Mouse (Mus musculus) c-Kit-positive CD71-positive TER-119-positive erythroid progenitor cells, embryonic 14.5 days (primary cell): ENCODE data around the gene Rbm15.

Experiments
- DNase-seq: peaks from one replicate; pipeline ENCODE4 v3.0.0-alpha.2; 2013; ENCODE audit warnings: low spot score

The Rbm15 gene

DNA sequence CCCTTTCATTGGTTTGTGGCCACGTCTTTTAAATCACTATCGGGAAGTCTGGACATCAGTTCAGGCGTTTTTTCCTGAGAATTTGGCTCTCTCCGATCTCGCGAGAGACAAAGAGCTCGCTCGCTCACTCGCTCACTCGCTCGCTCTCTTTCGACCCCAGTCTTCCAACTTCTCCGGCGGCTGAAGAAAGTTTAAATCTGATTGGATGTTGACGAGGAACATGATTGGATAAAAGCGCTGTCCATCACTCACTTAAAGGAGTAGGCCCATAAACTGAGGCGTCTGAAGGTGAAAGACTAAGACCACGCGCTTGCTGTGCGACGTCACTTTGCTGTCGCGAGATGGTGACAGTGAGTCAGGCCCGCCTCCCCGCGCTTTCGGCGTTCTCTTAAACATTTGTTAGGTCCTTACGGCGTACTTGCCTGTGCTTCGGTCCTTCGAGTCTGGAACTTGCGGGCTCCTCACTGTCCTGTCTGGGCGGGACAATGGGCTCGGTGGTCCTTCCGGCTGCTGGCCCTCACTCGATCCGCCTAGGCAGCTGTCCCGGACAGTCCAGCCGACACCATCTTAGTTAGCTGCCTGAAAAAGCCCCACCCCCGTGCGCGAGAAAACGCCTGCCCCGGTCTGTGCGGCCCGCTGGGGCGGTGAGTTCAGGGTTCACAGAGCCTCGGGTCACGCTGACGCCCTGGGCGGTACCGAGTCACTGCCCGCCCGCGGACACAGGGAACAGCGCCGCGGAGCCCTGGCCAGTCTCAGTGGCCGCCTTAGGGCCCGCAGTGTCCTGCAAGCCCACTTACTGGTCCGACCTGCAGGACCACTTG is at the start of gene Rbm15:
Rbm15 (minus strand) TSS at position 293 of the 821 bp plus-strand sequence.
- peak; percentile 99 for DNase-seq

DNA sequence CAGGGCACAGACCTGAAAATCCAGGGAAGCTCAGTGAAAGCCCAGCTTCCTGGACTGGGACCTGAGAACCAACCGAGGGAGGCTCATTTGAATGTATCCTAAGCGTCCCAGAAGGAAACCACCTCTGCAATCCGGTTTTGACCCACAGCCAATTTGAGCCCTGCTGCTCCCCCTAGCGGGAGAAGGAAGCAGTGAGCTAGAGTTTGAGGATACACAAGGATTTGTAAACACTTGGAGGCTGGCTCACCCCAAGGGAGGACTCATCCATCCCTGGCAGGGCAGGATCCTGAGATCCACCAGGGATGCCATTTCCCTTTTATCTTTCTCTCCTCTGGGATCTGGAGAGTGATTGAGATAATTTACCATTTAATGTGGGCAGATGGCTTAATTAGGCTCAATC is 45.9 kb upstream of the Rbm15 start:
- DNase-seq: peak; percentile 47

DNA sequence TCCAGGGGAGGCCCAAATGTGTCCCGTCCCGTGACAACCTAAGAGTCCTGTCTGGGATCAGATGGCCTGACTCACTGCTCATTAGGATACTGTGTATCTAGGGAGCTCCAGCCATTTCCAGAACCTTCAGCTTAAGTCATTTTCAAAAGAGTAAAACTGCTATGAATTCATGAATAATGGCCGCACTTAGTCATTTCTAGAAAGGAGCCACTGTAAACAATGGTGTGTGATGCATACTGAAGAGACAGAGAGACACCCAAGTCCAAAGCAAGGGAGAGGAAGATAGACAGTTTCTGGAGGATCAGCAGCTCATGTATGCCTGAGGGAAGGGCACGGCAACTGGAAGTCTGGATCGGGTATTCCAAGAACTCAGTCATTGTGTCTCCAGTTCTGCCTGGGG is 45.2 kb upstream of the Rbm15 start:
- no peak for DNase-seq

DNA sequence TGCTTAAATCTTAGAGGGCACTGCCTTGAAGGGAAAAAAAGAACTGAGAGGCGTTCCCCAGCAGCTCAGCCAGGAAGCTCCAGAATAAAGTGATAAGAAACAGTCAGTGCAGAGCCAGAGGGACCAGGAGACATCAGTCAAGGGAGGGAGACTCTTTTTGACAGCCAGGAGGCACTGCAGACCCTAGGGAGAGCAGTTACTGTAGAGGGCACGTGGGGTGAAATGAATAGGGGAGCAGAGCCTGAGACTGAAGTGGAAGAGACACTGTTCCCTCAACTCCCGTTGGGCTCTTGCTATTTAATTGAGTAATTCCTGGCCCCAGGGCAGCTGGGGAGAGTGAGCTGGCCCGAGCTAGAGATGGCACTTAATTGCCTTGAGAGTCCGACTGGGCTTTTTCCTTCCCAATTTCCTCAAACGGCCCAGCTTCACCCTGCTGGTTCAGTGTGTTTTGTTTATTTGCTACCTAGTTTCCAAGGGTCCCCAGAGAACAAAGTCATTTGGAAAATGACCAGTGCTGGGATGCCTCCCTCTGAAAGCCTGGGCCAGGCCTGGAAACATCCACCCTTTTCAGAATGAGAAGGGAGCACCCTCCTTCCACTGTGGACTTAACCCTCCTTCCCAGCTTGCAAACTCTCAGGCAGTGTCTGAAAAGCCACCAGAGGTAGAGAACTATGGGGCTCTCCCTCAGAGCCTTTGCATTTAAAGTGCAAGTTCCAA is 41.6 kb upstream of the Rbm15 start:
- no peak for DNase-seq

DNA sequence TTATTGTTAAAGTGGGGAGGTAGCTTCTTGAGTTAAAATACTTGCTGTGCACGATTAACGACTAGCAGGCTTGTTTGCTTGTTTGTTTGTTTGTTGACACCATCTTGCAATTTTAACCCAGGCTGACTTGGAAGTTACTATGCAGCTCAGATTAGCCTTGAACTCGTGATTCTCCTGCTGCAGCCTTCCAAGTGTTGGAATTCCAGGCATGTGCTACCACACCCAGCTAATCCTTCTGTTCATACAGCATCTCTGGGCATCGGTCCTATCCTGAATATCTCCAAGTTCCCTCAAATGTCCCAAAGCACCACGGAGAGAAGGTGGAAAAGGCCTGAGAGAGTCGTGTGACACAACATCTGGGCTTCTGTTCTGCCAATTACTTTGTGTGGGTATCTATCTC is 35.7 kb upstream of the Rbm15 start:
- DNase-seq: no peak

DNA sequence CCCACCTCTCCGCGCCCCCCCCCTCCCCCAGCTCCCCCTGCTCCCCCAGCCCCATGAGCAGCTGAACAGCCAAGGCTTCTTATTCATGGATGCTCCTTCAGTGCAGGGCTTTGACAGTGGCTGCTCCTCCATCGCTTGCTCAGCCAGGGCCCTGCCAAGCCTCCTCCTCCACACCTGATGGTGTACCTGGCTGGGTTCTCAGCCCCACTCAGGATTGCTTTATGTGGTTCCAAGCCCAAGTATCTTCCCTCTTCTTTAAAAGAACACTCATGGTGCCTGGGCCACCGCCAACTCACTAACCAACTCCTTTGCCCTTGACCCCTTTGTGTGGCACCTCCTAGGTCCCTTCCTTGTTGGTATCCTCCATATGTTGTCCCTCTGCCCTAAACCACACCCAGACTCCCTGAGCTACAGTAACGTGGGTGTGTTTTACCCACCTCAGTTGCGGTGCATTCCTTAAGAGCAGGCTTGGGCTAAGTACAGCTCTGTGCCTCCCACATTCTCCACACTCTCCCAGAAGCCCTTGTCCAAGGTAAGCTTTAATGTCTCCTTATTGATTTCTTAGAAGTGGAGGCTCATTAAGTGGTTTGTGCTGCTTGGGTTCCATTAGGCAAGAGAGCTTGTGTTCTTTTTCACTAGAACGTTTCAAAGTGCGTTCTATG is 34.6 kb upstream of the Rbm15 start:
- DNase-seq: no peak

DNA sequence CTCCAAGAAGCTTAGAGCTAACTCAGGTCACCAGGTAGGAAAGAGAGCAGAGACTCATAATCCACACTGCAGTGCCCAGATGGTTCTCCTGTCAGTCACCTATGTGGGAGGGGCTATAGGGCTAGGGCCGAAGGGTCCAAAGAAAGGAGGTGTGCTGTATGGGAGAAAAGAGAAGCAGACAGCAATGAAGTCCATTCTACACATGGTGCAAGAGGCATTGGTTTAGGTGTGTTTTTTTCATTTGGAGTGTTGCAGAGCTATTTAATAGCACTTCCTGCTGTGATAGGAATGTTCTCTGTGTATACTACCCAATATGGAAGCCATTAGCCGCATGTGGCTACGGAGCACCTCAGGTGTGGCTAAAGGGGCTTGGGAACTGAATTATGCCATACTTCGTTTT is 31.9 kb upstream of the Rbm15 start:
- no peak for DNase-seq

DNA sequence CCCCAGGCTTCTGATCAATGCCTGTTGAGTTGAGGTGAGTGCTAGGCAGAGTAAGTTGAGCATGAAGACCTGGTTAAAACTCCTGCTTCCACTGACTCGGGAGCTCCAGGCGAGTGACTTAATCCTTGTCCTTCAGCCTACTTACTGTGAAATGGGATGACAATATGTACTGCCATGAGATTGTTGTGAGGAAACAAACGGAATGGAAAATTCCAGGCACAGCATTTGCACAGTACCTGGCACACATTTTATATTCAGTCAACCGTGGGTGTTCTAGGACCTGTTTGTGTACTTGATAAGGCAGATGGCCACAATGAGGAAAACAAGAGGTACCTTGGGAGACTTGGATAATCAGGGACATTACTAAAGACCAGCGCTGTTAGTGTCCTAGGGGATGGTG is 29.9 kb upstream of the Rbm15 start:
- DNase-seq: no peak

DNA sequence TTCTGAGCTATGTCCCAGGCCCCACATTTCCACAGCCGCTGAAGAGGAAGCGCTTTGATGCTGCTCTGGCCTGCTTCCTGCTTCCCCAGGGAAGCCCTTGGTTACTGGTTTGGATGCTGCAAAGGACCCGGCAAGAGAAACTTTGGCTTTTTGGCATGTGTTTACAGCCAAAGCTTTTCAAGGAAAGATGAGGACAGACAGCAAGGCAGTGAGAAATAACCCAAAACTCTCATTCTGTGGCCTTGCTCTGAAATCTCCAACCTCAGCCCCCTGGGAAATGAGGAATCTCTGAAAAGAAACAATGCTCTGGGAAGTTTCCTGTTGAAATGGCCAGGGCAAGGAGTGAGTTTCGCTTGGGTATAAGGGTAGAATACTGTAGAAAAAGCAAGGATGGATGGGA is 26.9 kb upstream of the Rbm15 start:
- DNase-seq: no peak

DNA sequence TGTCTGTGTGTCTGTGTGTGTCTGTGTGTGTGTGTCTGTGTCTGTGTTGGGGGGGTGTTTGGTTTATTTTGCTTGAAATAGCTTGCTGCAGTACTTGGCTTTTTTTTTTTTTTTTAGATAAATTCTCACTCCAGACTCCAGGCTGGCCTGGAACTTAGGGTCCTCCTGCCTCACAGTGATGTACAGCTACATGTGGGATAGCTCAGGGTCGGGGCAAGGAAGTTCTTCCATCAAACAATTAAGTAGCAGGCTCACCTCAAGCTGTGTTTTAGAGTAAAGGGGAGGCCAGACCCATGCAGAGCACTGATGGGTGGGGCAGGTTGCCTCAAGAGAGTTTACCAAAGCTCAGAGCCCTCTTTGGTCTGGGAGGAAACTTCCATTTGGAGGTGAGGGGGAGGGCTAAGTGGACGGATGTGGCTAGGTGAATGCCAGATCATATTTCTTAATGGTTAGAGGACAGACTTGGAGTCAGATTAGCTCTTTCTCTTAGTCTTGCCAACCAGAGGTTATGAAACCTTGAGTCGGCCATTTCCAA is 24.3 kb upstream of the Rbm15 start:
- no peak for DNase-seq

DNA sequence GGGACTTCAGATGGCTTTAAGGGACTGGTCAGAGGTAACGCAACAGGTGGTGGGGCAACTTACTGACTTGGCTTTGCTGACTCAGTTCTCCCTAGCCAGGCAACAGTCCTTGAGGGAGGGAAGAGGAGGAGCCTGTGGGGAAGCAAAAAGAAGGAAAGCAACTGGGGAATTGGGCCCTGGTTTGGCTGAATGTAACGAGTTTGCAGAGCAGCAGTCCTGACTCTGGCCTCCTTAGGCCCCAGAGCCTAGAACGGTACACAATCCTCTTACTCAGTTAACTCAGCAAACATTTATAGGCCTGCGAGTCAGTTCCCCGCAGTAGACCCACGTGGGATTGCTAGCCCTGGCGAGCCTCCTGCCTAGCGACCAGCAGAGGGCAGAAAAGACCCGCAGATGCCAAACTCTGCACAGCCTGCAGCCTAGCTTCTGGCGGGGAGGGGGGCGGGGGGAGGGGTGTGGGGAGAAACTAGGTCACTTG is 23.5 kb upstream of the Rbm15 start:
- DNase-seq: no peak

DNA sequence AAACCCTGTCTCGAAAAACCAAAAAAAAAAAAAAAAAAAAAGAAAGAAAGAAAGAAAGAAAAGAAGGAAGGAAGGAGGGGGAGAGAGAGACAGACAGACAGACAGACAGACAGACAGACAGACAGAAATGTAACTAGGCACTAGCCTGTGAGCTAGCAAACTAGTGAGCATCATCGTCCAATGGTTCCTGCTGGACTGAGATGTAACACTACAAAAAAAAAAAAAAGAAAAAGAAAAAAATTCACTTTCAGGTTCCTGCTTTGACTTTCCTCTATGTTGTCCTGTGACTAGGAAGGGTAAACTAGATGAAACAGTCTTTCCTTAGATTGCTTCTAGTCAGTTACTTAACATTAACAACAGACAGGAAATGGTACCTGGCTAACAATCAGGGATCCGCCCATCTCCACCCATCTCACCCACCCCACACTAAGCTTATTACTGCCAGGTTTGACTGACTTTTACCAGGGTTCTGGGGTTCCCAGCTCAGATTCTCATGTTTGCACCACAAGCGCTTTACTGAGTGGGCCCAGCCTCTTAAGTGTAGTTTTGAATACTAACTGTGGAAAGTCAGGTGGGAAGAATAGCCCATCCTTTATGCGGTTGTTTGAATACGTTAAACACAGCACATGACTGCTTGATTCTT is 22.3 kb upstream of the Rbm15 start:
- no peak for DNase-seq

DNA sequence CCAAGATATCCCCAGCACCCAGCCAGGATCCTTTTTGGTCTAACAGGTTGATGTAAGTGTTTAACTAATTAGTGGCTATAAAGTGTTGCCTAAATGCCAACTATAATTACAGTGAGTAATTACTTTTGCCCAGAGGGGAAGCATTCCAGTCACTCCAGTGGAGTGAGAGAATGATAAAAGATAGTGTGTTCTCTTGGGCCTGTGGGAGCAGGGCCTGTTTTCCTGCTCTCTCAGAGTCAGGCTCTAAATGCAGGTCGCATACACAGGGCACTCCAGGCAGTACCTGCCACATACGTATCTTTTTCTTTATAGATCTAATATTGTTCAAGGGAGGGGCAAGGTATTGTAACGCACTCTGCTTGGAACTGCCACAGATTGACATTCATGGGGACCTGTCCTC is 18.2 kb upstream of the Rbm15 start:
- DNase-seq: no peak

DNA sequence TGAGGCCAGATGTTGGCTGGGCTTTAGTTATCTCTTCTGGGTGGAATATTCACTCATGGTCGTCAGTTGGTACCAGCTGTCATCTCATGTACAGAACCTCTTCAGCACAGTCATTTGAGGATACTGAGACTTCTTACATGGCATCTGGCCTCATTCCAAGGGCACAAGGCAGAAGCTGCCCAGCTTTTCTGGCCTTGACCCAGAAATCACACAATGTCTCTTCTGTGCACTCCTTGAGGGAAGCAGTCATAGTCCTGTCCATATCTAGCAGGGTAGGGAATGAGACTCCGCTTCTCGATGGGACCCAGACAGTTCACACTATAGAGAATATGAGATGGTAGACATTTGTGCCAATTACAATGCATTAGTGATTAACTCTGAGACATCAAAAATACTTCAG is 15.5 kb upstream of the Rbm15 start:
- DNase-seq: no peak

DNA sequence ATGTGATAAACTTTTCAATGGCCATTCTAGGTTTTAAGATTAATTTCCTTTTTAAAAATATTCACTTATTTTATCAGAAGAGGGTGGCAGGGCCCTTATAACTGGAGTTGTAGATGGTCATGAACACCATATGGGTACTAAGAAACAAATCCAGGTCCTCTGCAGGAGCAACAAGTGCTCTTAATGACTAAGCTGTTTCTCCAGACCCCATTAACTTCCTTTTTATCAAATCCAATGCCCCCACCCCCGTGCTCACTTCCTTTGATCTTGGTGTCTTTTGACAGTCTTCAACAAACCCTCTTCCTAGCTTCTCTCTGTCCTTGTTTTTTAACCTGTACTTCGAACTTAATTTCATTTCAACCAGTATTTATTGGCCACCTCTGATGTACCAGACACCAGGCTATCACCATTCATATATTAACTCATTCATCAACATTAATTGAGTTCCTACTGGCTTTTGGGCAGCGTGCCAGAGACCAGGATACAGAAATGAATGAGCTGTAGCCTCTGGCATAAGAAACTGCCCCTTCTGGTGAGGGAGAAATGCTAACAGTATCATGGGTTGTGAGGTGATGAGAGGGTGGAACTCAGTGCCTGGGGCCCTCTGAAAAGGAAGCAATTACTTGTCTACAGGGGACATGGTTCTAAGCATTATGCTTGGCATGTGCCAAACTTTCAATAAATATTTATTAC is 11.7 kb upstream of the Rbm15 start:
- no peak for DNase-seq

DNA sequence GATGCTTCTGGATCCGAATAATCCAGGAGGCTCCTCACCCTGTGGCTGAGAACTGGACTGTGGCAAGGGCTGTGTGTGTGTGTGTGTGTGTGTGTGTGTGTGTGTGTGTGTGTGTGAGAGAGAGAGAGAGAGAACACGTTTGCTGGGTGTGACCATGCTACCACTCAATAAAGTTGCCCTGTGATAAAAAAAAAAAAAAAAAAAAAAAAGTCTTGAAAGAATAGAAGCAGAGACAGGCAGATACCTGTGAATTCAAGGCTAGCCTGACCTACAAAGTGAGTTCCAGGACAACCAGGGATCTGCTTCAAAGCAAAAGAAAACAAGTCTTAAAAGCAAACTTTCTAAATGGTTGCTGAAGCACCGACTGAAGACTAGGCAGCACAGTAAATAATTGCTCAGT is 10.5 kb upstream of the Rbm15 start:
- no peak for DNase-seq

DNA sequence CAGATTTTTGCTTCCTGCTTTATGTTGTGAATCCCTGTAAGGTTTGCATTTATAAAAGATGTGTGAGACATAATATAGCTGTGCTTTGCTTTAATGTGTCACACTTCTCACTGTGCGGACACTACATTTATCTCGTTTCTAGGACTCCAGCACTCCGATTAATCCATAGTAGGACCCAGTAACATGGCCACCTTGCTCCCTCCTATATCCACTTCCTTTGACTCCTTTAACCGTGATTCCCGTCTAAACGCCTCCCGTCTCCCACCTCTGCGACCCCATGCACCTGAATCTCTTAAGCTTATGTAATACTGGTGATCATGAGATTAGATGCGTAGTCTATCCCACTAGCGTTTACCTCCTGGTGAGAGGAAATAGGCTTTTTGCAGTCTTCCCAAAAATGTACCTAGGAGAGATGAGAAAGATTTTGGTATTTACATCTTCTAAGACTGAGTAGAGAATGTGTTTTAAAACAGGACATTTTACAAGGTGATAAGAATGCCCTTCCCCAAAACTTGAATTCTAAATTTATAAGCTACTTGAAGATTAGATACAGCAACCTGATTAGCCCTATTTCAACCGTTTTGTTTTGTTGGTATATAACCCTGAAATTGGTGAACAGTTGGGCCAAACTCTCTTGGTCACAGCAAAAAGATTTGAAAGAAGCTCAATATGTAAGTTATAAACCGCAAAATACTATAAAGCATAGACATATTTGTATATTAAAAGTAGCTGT is 895 bp upstream of the Rbm15 start:
- no peak for DNase-seq

DNA sequence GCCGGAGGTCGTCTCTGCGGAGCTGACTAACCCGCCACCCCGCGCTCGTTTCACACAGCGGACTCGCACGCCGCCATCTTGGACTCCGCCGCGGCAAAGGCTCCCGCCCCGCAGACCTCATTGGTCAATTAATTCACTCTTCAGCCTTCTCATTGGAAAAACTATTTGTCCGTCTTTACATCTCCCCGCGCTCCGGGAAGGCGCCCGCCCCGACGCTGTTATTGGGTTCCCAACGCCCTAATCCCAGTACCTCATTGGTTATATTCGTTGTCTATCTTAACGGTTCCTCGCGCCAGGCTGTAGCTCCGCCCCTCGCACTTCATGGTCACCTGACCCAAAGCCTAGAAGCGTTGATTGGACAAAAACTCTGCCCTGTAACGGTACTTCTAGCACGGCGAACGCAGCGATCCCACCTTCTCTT is 503 bp downstream of the Rbm15 start:
- peak; percentile 98 for DNase-seq

DNA sequence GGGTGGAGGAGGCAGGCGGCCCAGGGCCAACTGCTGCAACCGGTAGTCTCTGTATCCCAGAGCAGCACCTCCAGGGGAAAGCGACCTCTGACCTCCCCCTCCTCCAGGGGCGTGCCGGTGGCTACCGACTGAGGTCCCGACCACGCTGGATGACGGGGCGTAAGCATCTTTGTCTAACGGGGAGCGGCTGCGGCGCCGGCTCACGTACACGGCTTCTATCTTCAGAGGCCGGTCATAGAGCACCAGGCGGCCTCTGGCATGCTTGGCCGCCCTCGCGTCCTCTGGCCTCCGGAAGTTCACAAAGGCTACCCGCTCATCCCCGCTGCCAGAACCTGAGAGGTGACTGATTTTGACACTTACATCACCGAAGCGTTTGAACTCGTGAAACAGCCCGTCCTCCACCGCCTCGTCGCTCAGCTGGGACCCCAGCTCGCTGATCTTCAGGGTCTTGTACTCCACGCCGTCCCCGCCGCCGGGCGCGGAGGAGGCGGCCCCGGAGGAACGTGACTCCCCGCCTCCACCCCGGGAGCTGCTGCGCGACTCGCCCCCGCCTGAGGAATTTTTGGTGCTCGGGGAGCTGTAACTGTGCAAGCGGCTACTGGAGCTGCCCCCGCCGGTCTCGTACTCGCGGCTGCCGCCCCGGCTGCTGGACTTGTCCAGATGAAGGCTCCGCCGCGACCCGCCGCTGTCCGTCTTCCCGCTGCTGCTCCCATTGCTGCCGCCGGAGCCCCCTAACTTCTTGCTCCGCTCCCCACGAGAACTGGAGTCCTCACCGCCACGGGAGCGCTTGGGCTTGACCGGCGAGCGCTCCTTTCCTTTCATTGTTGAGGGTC is 1.1 kb downstream of the Rbm15 start:
- DNase-seq: peak; percentile 29

DNA sequence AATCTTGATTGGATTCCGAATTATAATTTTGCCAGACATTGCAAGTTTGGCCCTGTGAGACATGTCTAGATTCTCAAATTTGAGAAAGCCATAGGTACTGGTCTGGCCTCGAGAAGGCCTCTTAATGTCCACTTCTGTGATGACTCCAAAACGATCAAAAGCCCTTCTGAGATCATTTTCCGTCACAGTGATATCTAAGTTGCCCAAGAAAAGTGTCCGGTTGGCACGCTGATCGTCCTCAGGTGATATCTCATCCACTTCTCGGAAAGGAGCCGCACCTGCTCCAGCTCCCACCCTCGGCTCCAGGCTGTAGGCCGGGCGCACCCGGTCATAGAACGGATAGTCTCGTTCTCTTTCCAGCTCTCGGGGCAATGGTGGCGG is 1.7 kb downstream of the Rbm15 start:
- peak; percentile 33 for DNase-seq
